Mouse (Mus musculus): ENCODE measurements around the gene Ecel1. TPM values are rescaled to one million over a fixed set of nuclear protein-coding genes. Genes with fewer than 3 reads are reported as not detected.

Ecel1 gene
- 0.22 and 1.7 TPM in 2 replicates for polyA plus RNA-seq (2012; rRNA removed)

DNA sequence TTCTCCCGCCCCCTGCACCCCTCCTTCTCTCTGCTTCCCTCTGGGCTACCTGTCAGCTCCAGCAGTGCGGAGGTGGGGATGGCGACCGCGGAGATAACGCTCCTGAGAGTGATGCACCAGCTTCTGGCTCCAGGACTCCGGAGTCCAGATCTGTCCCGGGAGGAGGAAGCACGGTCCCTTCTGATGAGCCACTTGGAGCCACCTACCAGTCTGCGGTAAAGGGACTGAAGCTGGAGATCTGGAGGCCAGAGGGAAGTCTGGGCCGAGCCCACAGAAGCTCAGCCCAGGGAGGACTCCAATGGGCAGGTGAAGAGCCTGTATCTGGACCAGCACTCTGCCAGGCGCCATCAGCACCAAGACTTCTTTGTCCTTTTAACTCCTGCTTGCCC is at the start of gene Ecel1:
Ecel1 (minus strand) TSS at position 323 of the 389 bp plus-strand sequence.
- Histone ChIP-seq H3K27me3 (ENCODE audit: control insufficient read depth, insufficient read depth, low read length) (peaks cover 56% of the 10 kb centered on the region), H3K4me3 (ENCODE audit: low read depth, low read length) (no peak within 1 kb of the TSS), H3K27ac (ENCODE audit: insufficient read depth, low read depth, low read length) (no peak within 1 kb of the TSS), H3K4me1 (ENCODE audit: control insufficient read depth, insufficient read depth, insufficient read length, low read length) (peaks cover 8% of the 10 kb centered on the region), H3K36me3 (ENCODE audit: control insufficient read depth, insufficient read depth, low read length) (no peaks in the 10 kb centered on the region)
- 4% methylated on average over 12 of the region's 12 CpGs for WGBS
- TF ChIP-seq POLR2A (IDR thresholded peaks at IDR 0.05; ENCODE audit: low read depth, low read length) (no peak), CTCF (IDR thresholded peaks at IDR 0.05; ENCODE audit: extremely low read depth, insufficient read length, insufficient replicate concordance, low read depth, low read length) (no peak)

DNA sequence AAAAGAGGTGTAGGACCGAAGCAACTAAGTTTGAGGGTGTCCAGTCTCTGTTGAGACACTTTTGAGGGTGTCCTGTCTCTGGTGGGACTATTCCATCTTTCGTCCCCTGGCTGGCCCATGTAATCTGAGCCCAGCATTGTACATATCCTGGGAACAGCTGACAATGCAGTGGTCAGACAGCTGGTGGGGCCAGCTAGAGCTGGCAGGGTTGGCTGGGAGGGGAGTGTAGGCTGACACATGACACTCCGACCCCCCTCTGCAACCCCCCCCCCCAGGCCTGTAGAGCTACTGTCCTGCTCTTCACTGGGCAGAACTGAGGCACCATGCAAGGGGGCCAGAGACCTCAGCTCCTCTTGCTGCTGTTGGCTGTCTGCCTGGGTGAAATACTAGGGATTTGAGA is 49.2 kb upstream of the Ecel1 start:
- 50% methylated on average over 3 of the region's 3 CpGs for WGBS
- TF ChIP-seq CTCF (IDR thresholded peaks at IDR 0.05; ENCODE audit: extremely low read depth, insufficient read length, insufficient replicate concordance, low read depth, low read length) (no peak), POLR2A (IDR thresholded peaks at IDR 0.05; ENCODE audit: low read depth, low read length) (no peak)
- Histone ChIP-seq H3K4me3 (ENCODE audit: low read depth, low read length) (no peak overlapping the region), H3K4me1 (ENCODE audit: control insufficient read depth, insufficient read depth, insufficient read length, low read length) (no peaks in the 10 kb centered on the region), H3K27ac (ENCODE audit: insufficient read depth, low read depth, low read length) (no peak overlapping the region), H3K27me3 (ENCODE audit: control insufficient read depth, insufficient read depth, low read length) (no peaks in the 10 kb centered on the region), H3K36me3 (ENCODE audit: control insufficient read depth, insufficient read depth, low read length) (no peaks in the 10 kb centered on the region)

DNA sequence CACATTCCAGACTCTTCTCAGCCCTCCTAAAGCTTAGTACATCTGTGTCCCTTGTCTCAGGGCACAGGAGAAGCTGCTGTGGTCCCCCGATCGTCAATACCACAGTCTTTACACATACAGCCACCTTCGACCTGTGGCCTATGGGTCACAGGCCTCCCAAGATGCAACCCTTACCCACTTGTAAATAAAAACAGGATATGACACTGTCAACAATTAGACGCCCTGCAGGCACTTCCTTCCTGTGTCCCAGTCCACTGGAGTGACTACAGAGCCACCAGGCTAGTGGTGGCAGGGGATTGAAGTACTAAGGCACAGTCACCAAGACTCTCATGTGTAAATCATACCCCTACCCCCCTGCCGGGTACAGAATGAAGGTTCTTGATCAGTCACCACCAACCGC is 48.7 kb upstream of the Ecel1 start:
- H3K27ac ChIP-seq (ENCODE audit: insufficient read depth, low read depth, low read length): no peak overlapping the region
- 58% methylated on average over 6 of the region's 6 CpGs for WGBS

DNA sequence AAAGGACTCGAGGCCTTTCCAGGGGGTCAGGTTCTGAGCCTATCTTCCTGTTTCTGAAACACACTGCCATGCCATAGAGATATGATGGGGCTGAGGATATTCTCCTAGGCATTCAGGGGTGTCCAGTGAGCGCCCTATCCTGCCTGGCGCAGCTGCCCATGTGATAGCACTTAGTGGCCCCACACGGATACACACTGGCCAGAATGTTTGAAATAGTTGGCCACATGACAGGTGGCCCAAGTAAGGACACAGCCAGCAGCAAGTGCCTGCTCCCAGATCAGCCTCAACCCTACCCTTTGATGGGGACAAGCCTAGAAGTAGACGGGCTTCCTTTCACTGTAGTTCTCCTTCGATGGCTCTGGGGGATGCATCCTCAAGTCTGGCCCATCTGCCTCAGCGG is 48.1 kb upstream of the Ecel1 start, which contains the start of gene Chrng:
Chrng (plus strand) TSS at position 193 of the 400 bp plus-strand sequence.
- TF ChIP-seq POLR2A (IDR thresholded peaks at IDR 0.05; ENCODE audit: low read depth, low read length): no peak
- TF ChIP-seq CTCF (IDR thresholded peaks at IDR 0.05; ENCODE audit: extremely low read depth, insufficient read length, insufficient replicate concordance, low read depth, low read length): no peak
- no peak within 1 kb of the TSS for H3K4me3 ChIP-seq (ENCODE audit: low read depth, low read length)
- H3K27ac ChIP-seq (ENCODE audit: insufficient read depth, low read depth, low read length): no peak within 1 kb of the TSS
- H3K27me3 ChIP-seq (ENCODE audit: control insufficient read depth, insufficient read depth, low read length): no peaks in the 10 kb centered on the region
- 79% methylated on average over 7 of the region's 7 CpGs for whole genome bisulfite sequencing
- no peaks in the 10 kb centered on the region for H3K4me1 ChIP-seq (ENCODE audit: control insufficient read depth, insufficient read depth, insufficient read length, low read length)
- H3K36me3 ChIP-seq (ENCODE audit: control insufficient read depth, insufficient read depth, low read length): no peaks in the 10 kb centered on the region

More for the DNA sequence above, 48.7 kb upstream of the Ecel1 start:
- H3K27me3 ChIP-seq (ENCODE audit: control insufficient read depth, insufficient read depth, low read length): no peaks in the 10 kb centered on the region
- no peaks in the 10 kb centered on the region for H3K36me3 ChIP-seq (ENCODE audit: control insufficient read depth, insufficient read depth, low read length)
- H3K4me3 ChIP-seq (ENCODE audit: low read depth, low read length): no peak overlapping the region
- H3K4me1 ChIP-seq (ENCODE audit: control insufficient read depth, insufficient read depth, insufficient read length, low read length): no peaks in the 10 kb centered on the region
- TF ChIP-seq POLR2A (IDR thresholded peaks at IDR 0.05; ENCODE audit: low read depth, low read length) (no peak), CTCF (IDR thresholded peaks at IDR 0.05; ENCODE audit: extremely low read depth, insufficient read length, insufficient replicate concordance, low read depth, low read length) (no peak)

DNA sequence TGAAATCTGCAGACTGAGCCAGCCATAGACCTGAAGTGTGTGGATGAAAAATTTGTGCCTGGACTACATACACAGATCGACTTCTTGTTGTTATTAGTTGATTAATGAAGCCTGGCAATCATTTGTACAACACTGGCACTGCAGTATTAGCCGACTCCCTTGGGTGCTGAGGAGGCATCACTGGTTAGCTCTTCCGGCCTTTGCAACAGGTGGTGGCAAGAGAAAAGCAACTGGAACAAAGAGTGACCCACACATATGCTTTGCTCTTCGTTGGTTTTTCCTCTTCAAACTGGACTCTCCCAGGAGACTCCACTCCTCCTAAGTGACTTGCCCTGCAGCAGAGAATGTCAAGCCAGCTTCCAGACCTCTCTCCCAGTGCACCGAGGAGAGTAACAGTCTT is 47.5 kb upstream of the Ecel1 start:
- Histone ChIP-seq H3K4me3 (ENCODE audit: low read depth, low read length) (no peak overlapping the region), H3K27me3 (ENCODE audit: control insufficient read depth, insufficient read depth, low read length) (no peaks in the 10 kb centered on the region), H3K36me3 (ENCODE audit: control insufficient read depth, insufficient read depth, low read length) (no peaks in the 10 kb centered on the region), H3K4me1 (ENCODE audit: control insufficient read depth, insufficient read depth, insufficient read length, low read length) (no peaks in the 10 kb centered on the region), H3K27ac (ENCODE audit: insufficient read depth, low read depth, low read length) (no peak overlapping the region)
- WGBS: 68% methylated on average over 5 of the region's 5 CpGs
- TF ChIP-seq POLR2A (IDR thresholded peaks at IDR 0.05; ENCODE audit: low read depth, low read length) (no peak), CTCF (IDR thresholded peaks at IDR 0.05; ENCODE audit: extremely low read depth, insufficient read length, insufficient replicate concordance, low read depth, low read length) (no peak)

DNA sequence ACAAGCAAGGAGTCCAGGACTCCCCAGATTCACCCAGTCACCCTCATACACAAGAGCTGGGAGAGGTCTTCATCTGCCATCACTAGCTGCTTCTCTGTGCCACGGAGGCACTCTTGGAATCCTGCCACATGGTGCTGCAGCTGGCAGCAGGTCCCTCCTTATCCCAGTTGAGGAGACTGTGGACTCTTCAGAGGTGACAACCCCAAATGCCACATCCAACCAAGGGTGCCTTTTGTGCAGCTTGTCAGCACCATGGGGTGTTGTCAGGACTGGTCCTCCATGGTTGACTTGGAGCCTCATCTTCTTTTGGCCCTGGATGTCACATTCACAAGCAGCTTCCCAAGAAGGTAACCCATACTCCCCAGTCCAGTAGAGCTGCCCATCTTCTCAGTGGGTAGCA is 45.5 kb upstream of the Ecel1 start:
- H3K36me3 ChIP-seq (ENCODE audit: control insufficient read depth, insufficient read depth, low read length): no peaks in the 10 kb centered on the region
- WGBS: 37% methylated on average over 1 of the region's 1 CpGs
- no peak for TF ChIP-seq POLR2A (IDR thresholded peaks at IDR 0.05; ENCODE audit: low read depth, low read length)
- no peaks in the 10 kb centered on the region for H3K27me3 ChIP-seq (ENCODE audit: control insufficient read depth, insufficient read depth, low read length)
- no peaks in the 10 kb centered on the region for H3K4me1 ChIP-seq (ENCODE audit: control insufficient read depth, insufficient read depth, insufficient read length, low read length)
- H3K4me3 ChIP-seq (ENCODE audit: low read depth, low read length): no peak overlapping the region
- no peak overlapping the region for H3K27ac ChIP-seq (ENCODE audit: insufficient read depth, low read depth, low read length)

DNA sequence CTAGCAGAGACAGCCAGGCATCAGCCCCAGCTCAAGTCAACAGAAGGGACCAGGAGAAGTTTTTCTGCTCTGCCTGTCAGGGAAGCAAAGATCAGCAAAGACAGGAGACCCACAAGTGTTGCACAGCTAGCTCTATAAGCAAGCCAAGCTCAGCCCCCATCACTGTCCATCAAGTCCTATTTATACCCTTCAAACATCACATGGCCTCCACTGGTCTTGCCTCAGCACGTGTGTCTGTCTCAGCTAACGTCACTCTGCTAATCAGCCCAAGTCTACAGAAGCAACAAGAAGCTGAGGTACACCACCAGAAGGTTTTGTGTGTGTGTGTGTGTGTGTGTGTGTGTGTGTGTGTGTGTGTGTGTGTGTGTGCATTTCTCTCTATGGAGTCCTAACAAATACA is 44.5 kb upstream of the Ecel1 start:
- TF ChIP-seq CTCF (IDR thresholded peaks at IDR 0.05; ENCODE audit: extremely low read depth, insufficient read length, insufficient replicate concordance, low read depth, low read length): no peak
- no peak for TF ChIP-seq POLR2A (IDR thresholded peaks at IDR 0.05; ENCODE audit: low read depth, low read length)
- Histone ChIP-seq H3K4me3 (ENCODE audit: low read depth, low read length) (no peak overlapping the region), H3K27ac (ENCODE audit: insufficient read depth, low read depth, low read length) (no peak overlapping the region), H3K36me3 (ENCODE audit: control insufficient read depth, insufficient read depth, low read length) (no peaks in the 10 kb centered on the region), H3K4me1 (ENCODE audit: control insufficient read depth, insufficient read depth, insufficient read length, low read length) (no peaks in the 10 kb centered on the region), H3K27me3 (ENCODE audit: control insufficient read depth, insufficient read depth, low read length) (no peaks in the 10 kb centered on the region)
- 29% methylated on average over 2 of the region's 2 CpGs for whole genome bisulfite sequencing
